Mouse (Mus musculus): ENCODE data around the gene Smim24.

The Smim24 gene

GRCm38 (mm10) chr10:81434361-81435263 is 41.8 kb downstream of the Smim24 start:
- DNase-seq (ENCODE audit: low read depth, low spot score): no peak

- no peak for DNase-seq (ENCODE audit: low read depth, low spot score)
Measured at GRCm38 (mm10) chr10:81435436-81435835, 42.6 kb downstream of the Smim24 start.

GRCm38 (mm10) chr10:81441019-81441418 is 48.2 kb downstream of the Smim24 start:
- DNase-seq (ENCODE audit: low read depth, low spot score): no peak

All from retina, adult 2 months (tissue).